Mouse (Mus musculus) cerebellum, adult 2 months (tissue): ENCODE data around the gene Nalcn. TPM values are rescaled to one million over a fixed set of nuclear protein-coding genes. Genes with fewer than 3 reads are reported as not detected.
"Not testable (repeated sequence)": the region's sequence is repeated elsewhere in the genome, so short reads cannot be mapped to it uniquely, and the experiment has no call there.

Experiments used
- DNase-seq, 2 experiments: peaks; one replicate each; pipeline ENCODE4 v3.0.0; 2021
- H3K27ac ChIP-seq: fragments of 200-500 bp; 2 replicates; pipeline ENCODE4 v1.5.1; 2012; ENCODE audit warnings: low read length, control low read depth, inconsistent platforms; ENCODE audit not compliant: insufficient read depth
- H3K27me3 ChIP-seq: fragments of 200-500 bp; 2 replicates; pipeline ENCODE4 v1.6.1; 2012; ENCODE audit warnings: inconsistent platforms, mild to moderate bottlenecking, low read length, moderate library complexity; ENCODE audit not compliant: control insufficient read depth, insufficient read depth
- H3K4me1 ChIP-seq: fragments of 200-500 bp; 2 replicates; pipeline ENCODE4 v1.6.1; 2011; ENCODE audit warnings: low read length; ENCODE audit not compliant: control insufficient read depth, insufficient read depth
- H3K4me3 ChIP-seq: fragments of 200-500 bp; replicated peaks from 2 replicates; pipeline ENCODE3; 2011; ENCODE audit warnings: mild to moderate bottlenecking, low read depth, low read length, control low read depth; ENCODE audit not compliant: insufficient read depth
- CTCF ChIP-seq: fragments of 200-500 bp; IDR thresholded peaks from 2 replicates; pipeline ENCODE4 v1.5.1; 2011; ENCODE audit warnings: low read depth, mild to moderate bottlenecking, control low read depth, low read length, moderate library complexity, borderline replicate concordance; ENCODE audit not compliant: insufficient read depth
- POLR2A ChIP-seq: fragments of 200-500 bp; IDR thresholded peaks from 2 replicates; pipeline ENCODE4 v1.6.1; 2011; ENCODE audit warnings: low read length, control low read depth, borderline replicate concordance; ENCODE audit not compliant: insufficient read depth
- WGBS: fragments of 180-500 bp; shearing (Covaris S2); methylation state at CpG from one replicate; pipeline ENCODE4 v1.1.7; 2018; 5-methylcytosine and 5-hydroxymethylcytosine counted together
- polyA plus RNA-seq: library from polyadenylated mRNA; depleted of rRNA; stranded (reverse); fragments of >200 nt; gene quantifications from 2 replicates; pipeline ENCODE4 v1.2.3, GENCODE M21; 2012; rRNA removed

Nalcn gene
- polyA plus RNA-seq: 32.1 and 32.8 TPM in 2 replicates

GRCm38 (mm10) chr14:123626501-123627179 lies at the start of gene Nalcn:
TSS of gene Nalcn (minus strand) at chr14:123627144.
- TF ChIP-seq CTCF (no peak), POLR2A (0 out of 2 replicates have a peak, but pooled peaks have one; percentile 20)
- under 1% methylated on average over 47 of the region's 47 CpGs for WGBS
- Histone ChIP-seq H3K4me3 (peak within 1 kb of the TSS; percentile 68), H3K27ac (peak within 1 kb of the TSS; percentile 88), H3K4me1 (no peaks in the 10 kb centered on the region), H3K27me3 (no peaks in the 10 kb centered on the region)
- peak; percentile 75 to 86 for DNase-seq

- H3K27me3 ChIP-seq, H3K4me3 ChIP-seq, H3K27ac ChIP-seq, H3K4me1 ChIP-seq, DNase-seq: not testable (repeated sequence)
- WGBS: 89% methylated on average over 21 of the region's 21 CpGs
These were observed 44.1 kb upstream of the Nalcn start for GRCm38 (mm10) chr14:123671076-123671475.

GRCm38 (mm10) chr14:123664451-123664850 lies 37.5 kb upstream of the Nalcn start:
- H3K4me3 ChIP-seq: no peak overlapping the region
- TF ChIP-seq CTCF: no peak
- no peak for TF ChIP-seq POLR2A
- DNase-seq: no peak

GRCm38 (mm10) chr14:123663206-123663605 lies 36.3 kb upstream of the Nalcn start:
- Histone ChIP-seq H3K27me3 (no peaks in the 10 kb centered on the region), H3K4me1 (peaks cover 3% of the 10 kb centered on the region; the same call in 1 of the 2 replicates), H3K27ac (no peak overlapping the region), H3K4me3 (no peak overlapping the region)
- TF ChIP-seq CTCF (no peak), POLR2A (no peak)
- no peak for DNase-seq

More at GRCm38 (mm10) chr14:123664451-123664850, 37.5 kb upstream of the Nalcn start:
- H3K27ac ChIP-seq: no peak overlapping the region
- no peaks in the 10 kb centered on the region for H3K27me3 ChIP-seq
- peaks cover 3% of the 10 kb centered on the region; the same call in 1 of the 2 replicates for H3K4me1 ChIP-seq

- H3K4me3 ChIP-seq: no peak overlapping the region
- no peak overlapping the region for H3K27ac ChIP-seq
- no peak for DNase-seq
- no peaks in the 10 kb centered on the region for H3K27me3 ChIP-seq
- WGBS: 90% methylated on average over 1 of the region's 1 CpGs
- no peak for TF ChIP-seq POLR2A
- no peak for TF ChIP-seq CTCF
- H3K4me1 ChIP-seq: peaks cover 3% of the 10 kb centered on the region; the same call in 1 of the 2 replicates
These were observed 35.4 kb upstream of the Nalcn start for GRCm38 (mm10) chr14:123662386-123662785.

- Histone ChIP-seq H3K4me1 (peaks cover 3% of the 10 kb centered on the region; the same call in 1 of the 2 replicates), H3K27me3 (no peaks in the 10 kb centered on the region), H3K4me3 (no peak overlapping the region), H3K27ac (no peak overlapping the region)
- WGBS: 18% methylated on average over 20 of the region's 20 CpGs
- peak; percentile 28 to 49 for DNase-seq
- TF ChIP-seq CTCF: peak; percentile 42
- no peak for TF ChIP-seq POLR2A
These were observed 34.1 kb upstream of the Nalcn start for GRCm38 (mm10) chr14:123661091-123661491.

- TF ChIP-seq CTCF (no peak), POLR2A (no peak)
- Histone ChIP-seq H3K27me3 (no peaks in the 10 kb centered on the region), H3K4me1 (peaks cover 3% of the 10 kb centered on the region; the same call in 1 of the 2 replicates), H3K4me3 (no peak within 1 kb of the TSS), H3K27ac (no peak within 1 kb of the TSS)
- DNase-seq: peak; percentile 53 to 57
- 17% methylated on average over 7 of the region's 7 CpGs for WGBS
These were observed 33.0 kb upstream of the Nalcn start, which contains the start of gene Itgbl1 for GRCm38 (mm10) chr14:123659921-123660385. TSS of gene Itgbl1 (plus strand) at chr14:123659971.

GRCm38 (mm10) chr14:123627180-123627562 lies 227 bp upstream of the Nalcn start:
- Histone ChIP-seq H3K27ac (peak overlapping the region; percentile 88), H3K27me3 (no peaks in the 10 kb centered on the region), H3K4me3 (peak overlapping the region; percentile 68), H3K4me1 (no peaks in the 10 kb centered on the region)
- peak in 1 of 2 experiments; percentile 36 for DNase-seq
- WGBS: 28% methylated on average over 3 of the region's 3 CpGs
- no peak for TF ChIP-seq POLR2A
- no peak for TF ChIP-seq CTCF
